Mouse (Mus musculus): Measurements from ENCODE around the gene Tmem270.

The Tmem270 gene

DNA sequence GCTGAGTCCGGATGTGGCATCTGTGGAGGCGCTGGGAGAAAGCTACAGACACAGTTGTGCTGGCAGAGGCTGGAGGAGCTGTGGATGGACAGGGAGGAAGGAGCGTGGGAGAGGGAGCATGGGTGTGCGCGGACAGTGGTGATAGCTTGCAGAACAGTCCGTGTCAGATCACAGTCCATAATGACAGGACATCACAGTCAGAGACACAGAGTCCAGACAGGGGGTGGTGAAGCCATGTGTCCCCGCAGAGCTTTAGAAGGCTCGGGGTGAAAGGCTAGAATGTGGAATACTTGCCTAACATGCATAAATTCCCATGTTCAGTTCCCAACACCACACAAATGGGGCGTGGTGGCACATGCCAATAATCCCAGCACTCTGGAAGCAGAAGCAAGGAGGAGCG lies 29.7 kb downstream of the Tmem270 start:
- peak; percentile 83 for DNase-seq

DNA sequence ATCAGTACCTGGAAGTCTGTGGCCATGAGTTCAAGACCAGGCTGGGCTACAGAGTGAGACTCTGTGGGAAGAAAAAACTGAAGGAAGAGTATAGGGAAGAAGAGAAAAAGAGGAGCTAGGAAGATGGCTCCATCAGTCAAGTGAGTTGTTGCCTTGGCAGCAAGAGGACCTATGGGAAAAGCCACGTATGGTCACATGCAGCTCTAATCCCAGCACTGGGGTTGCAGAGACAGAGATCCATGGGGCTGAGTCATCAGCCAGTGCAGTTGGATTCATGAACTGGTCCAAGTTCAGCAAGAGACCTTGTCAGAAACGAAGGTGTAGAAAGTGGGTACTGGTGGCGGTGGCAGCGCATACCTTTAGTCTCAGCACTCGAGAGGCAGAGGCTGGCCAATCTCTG lies 31.3 kb downstream of the Tmem270 start:
- no peak for DNase-seq

DNA sequence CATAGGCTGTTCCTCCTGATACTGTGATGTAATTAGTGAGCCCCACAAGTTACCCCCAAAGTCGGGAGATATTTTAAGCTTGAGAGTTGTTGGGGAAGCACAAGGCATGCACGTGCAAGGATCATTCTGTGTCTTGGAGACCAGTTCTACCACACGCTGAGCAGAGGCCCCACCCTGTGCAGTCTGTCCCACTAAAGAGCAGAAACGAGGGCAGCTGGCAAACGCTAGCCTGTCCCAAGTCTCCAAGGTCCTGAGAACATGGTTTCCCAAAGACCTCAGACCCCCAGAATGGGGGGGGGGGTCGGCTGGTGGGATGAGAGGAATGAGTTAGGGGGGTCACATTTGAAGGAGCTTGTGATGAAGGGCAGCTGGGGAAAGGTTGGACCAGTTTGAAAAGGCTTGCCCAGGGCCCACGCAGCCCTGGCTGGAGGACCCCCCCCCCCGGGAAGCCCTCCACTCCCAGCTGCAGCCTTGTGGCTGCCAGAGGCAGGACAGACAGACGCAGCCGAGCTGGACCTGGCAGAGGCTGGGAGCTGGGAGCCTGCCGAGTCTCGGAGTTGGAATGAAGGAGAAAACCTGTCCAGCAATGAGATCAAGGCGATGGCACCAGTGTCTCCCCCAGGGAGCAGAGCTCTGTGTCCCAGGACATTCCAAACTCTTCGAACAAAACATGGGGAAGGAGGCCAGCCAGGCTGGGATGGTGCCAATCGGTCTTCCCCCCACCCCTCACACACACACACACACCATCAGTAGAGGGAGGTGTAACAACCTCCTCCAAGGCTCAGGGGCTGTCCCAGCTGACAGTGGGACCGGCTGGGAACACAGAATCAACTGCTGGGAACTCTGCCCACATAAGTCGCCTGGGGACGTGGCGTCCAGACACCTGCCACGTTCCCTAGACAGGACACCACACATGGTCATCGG lies 32.3 kb downstream of the Tmem270 start:
- peak; percentile 94 for DNase-seq

DNA sequence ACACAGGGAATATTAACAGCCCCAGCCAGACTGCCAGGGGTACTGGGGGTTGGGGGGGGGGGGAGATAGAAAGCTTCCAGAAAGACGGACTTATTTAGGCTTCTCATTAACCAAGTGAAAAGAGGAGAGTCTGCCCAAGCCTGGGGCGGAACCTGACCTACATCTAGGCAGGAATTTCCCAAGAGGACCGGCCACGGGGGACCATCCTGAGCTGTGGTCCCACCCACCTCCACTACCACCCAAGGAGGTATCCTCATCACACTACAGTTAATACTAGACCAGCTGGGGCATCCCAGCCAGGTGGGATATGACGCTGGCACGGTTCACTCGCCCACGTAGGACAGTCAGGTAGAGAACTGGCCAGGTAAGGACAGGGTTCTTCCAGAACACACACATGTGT lies 33.5 kb downstream of the Tmem270 start:
- DNase-seq: peak; percentile 54

DNA sequence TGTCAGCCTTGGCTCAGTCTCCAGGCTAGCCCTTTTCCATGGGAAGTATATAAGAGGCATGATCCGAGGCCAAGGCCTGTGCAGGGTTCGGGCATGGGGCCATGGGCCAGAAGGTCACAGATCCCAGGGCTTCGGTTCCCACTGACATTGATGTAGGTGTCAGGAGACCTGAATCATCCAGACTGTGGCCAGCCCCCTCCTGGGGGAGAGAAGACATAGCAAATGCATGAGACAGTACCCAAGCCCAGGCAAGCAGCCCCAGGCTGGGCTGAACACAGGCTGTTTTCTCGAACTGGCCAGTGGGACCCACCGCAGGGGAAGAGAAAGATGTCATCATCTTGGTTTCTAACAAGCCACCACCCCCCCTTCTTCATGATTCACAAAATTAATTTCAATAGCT lies 33.9 kb downstream of the Tmem270 start:
- peak; percentile 76 for DNase-seq

DNA sequence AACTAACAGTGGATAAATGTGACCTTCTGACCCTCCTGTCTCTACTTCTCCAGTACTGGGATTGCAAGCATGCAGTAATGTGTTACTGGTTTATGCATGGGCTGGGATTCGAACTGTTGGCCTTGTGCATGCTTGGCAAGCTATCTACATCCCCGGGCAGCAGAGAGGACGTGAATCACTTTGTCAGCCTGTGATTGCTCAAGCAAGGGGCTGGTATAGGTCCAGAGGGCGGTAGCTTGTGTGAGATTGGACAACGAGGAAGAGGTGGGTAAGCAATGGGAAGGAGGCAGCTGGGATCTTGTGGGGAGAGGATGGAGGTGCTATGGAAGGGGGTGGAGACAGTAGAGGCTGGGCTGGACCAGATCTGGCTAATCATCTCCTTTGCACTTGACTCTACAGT lies 38.0 kb downstream of the Tmem270 start:
- DNase-seq: no peak

DNA sequence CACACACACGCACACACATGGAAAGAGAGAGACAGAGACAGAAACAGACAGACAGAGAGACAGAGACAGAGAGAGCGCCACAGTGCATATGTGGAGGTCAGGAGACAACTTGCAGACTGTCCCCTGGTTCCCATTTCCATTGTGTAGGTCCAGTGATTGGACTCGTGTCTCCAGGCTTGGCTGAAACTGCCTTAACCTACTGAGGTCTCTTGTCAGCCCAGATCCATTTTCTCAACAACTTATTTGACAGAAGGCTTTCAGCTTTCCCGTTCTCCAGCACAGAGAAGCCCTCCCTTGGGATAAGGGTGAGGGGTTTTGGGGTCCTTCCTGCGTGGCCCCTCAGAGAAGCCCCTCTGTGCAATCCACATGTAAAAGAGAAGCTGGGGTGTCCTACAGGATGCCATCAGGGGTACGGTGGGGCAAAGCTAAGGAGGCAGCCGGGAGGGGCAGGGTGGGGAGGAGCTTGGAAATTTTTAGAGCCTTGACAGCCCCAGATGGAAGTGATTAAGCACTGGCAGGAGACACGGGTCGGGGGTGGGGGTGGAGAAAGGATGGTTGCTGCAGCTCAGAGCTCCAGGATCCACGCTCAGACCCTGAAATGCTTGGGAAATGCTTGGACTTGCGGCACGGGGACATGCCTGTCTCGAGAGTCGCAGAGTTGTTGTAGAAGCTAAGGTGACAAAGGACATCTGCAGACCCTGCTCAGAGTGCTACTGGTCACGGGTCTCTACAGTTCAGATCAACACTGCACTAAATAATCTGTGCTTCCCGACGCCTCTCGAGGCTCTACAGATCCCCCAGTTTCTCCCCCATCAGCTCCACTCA lies 39.0 kb downstream of the Tmem270 start:
- no peak for DNase-seq

DNA sequence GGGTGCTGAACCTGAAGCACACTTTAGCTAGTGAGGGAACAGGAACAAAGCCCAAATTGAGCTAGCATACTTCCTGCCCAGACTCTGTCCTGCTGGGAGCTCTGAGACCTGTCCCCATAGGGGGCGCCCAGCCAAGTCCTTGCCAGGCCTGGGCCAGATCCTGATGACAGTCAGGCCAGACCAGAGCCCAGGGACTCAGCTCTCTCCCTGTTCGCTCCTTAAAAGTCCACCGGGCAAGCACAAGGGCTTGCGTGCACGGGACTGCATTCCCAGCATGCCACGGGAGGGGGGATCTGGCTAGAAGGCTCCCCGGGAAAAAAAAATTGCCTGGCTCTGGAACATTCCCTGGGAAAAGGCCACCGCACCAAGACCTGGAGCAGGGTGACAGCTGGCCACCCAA lies 41.4 kb downstream of the Tmem270 start:
- DNase-seq: peak; percentile 85

DNA sequence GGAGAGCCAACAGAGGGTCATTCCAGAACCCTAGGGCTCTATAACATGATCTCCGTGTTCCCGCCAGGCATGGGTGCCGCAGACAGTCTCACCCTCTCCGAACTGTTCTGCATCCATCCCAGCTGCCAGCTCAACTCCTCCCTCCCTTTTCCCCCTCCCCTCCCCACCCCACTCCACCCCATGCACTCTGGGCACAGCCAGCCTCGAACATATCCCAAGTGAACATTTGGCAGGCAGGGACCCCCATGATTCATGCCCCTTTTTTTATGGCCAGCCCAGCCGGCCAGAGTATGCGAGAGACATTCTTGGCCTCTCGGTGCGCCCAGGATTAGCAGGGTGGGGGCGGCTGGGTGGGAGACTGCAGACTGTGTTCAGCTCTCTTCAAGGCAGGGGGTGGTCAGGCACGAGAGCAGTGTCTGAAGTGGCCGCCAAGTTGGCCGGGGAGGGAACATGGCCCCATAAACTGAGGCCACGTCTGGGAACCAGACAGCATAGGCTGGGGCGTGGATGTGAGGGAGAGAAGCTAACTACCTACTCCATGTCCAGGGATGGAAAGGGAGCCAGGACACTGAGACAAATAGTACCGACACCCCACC lies 44.5 kb downstream of the Tmem270 start:
- peak; percentile 69 for DNase-seq

DNA sequence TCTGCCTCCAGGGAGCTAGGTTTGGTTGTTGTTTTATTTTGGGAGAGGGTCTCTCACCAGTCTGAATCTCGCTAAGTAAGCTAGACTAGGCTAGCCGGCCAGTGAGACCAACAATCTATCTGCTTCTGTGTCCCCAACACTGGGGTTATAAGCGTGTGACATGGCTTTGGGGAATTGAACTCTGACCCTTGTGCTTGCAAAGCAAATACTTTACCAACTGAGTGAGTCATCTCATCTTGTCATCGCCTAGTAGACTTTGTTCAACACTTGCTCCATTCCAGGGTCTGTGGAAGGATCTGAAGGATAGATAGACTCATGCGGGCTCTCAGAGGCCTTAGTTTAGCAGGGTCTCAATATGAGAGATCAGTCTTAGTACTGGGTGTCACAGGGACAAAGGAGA lies 47.3 kb downstream of the Tmem270 start:
- DNase-seq: no peak

DNA sequence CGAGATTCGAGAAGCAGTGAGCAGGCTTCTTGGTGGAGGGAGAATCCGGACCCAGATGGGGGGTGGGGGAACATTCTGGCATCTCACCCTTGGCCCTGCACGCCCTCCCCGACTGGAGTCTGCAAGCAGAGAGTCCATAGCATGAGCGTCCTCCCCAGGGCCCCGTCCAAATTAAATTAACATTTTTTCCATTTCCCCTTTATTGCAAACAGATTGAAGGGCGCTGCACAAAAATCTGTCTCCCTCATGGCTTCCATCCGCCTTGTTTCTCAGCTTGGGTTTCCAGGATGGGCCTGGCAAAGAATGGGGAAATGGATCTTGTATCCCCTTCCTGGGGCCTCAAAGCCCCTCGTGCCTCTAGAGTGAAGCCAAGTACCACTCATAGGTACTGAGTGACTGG lies 48.2 kb downstream of the Tmem270 start:
- DNase-seq: no peak

DNA sequence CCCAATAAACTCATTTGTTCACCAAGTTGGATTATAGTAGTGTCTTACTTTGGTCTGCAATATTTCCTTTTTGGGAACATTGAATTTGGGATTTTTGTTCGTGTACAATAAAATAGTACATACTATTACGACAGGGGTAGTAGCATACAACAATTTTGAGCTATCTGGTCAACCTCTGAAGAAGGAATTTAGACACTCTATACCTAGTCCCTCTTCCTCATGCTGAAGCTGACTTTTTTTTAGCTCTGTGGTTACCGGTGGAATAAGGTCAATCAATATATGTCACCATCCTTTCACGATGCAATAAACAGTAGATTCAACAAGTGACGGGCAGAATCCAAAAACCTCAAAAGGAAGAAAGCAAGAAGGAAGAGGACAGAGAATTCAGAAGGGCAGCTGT lies 53.7 kb downstream of the Tmem270 start:
- no peak for DNase-seq

Data from lung, postnatal 10 days (tissue).